Mouse (Mus musculus) lung, postnatal 36 days (tissue): ENCODE data around the gene Csn1s1.
A peak's percentile ranks its signal among the peaks of the same experiment; 100 is the strongest.

Source experiments
- DNase-seq: peaks from one replicate; pipeline ENCODE4 v3.0.0; 2022; ENCODE audit warnings: mixed read lengths

Gene Csn1s1

DNA sequence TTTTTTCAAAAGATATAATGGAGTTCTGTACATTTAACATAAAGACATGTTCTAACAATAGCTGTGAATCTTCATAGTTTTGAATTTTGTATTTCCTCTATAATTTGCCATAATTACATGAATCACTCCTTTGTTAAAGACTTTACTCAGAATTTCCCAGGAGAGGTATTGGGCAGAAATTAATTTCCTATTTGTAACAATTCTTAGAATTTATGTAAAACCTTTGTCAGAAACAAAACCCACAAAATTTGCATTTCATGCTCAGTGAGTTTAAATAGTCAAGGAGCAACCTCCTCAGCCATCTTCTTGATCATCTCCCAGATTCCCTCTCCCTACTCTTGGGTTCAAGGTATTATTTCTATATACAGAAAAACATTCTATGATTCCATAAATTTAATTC lies at the start of gene Csn1s1:
Gene Csn1s1 (plus strand): TSS at position 301 of the 400 bp plus-strand sequence.
- no peak for DNase-seq

DNA sequence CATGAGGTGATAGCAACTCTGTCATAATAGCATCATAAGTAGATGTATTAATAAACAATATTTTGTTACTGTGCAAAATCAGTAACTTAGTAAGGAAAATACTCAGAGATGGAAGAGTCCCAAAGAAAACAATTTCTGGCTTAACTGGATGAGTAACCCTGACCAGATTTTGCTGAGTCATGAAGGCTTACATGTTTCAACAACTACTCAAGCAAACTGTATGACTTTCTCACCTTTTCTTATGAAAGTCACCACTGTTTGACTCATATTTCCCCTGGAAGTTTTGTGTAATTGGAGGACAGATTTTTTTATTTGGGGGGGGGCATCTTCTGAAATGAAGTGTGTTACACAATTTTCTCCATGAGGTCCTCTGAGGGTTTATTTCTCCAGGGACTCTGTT lies 43.3 kb upstream of the Csn1s1 start:
- DNase-seq: peak; percentile 2

DNA sequence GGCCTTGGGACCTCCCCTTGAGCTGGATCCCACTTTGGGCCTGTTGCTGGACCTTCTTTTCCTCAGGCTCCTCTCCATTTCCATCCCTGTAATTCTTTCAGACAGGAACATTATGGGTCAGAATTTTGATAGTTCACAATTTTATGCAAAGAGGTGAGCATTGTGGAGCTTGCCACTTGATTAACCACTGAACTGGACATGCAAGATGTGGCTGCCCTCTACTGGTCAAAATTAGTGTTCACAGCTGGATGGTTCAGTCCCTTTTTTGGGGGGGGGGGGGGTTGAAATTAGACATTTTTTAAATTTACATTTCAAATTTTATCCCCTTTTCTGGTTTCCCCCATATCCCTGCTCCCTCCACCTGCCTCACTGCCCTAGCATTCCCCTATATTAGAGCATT lies 23.2 kb upstream of the Csn1s1 start:
- peak; percentile 39 for DNase-seq

DNA sequence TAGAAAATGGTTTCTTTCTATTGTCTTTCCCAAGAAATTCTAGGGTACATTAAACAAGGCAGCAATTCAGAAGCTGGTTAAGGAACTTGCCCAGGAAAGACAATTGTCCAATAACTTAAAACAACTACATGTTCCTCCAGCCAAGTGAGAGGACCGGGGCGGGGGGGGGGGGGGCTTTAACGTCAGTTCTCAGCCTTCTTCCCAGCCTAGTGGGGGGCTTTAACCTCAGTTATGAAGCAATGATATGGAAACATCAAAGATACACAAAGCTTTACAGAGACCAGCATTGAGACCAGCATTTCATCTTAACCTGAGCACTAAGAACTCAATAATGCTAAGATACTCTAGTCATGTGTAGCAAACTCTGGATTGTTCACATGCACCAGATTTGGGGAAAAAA lies 33.5 kb downstream of the Csn1s1 start, which contains the start of gene Csn2:
Gene Csn2 (minus strand): TSS at position 101 of the 400 bp plus-strand sequence.
- DNase-seq: no peak

DNA sequence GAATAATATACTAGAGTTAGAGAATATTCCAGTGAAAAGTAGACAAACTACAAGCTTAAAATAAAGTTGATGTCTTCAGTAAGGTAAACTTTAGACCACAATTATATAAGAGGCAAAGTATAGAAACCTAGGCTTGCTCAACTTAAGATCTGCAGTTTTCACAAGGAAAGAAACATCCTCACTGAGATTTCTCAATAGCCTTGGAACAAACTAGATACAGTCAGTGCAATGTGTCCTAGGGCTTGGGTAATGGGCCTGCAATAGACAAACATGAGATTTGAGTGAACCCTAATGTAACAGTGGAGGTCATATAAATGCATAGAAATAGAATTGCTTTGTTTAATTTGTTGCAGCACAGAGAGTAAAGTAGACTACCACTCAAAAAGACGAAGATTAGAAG lies 39.9 kb downstream of the Csn1s1 start:
- no peak for DNase-seq
